Mouse (Mus musculus): ENCODE measurements around the gene Wdr11.

DNA sequence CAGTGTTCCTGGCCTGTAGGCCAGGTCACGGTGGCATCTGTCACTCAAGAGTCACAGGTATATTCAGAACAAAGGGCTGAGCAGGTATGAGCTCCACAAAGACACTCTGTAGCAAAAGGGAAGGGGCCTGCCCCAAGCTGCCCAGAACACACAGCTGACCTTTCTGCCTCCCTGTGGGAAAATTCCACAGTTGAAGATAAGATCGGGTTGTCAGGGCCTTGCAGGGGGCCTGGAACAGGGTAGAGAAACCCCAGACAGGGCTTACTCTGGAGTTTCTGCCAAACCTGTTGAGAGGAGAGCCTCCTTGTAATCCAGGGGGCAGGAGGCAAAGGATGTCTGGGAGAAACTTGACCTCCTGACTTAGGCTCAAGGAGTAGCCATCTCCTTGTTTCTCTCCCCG lies 90.9 kb downstream of the Wdr11 start:
- no peak for TF ChIP-seq POLR2A (IDR thresholded peaks at IDR 0.05; ENCODE audit: insufficient read depth, low read depth, low read length)
- no peak for TF ChIP-seq EP300 (IDR thresholded peaks at IDR 0.05; ENCODE audit: insufficient read depth, low read depth, low read length)
